Mouse (Mus musculus): ENCODE results near the gene Rasgef1b.

- no peak for TF ChIP-seq POLR2A (IDR thresholded peaks at IDR 0.05; ENCODE audit: borderline replicate concordance, control insufficient read depth, low read depth, low read length)
- TF ChIP-seq CTCF (IDR thresholded peaks at IDR 0.05; ENCODE audit: control insufficient read depth, insufficient read depth, low read length) = no peak
Observed at GRCm38 (mm10) chr5:99564501-99565323, 164.2 kb downstream of the Rasgef1b start.
